Mouse (Mus musculus): ENCODE data around the gene Zglp1. TPM values are rescaled to one million over a fixed set of nuclear protein-coding genes. Genes with fewer than 3 reads are reported as not detected.

Zglp1 gene
- polyA plus RNA-seq, 1 experiment from 2014 or later, result 2.4 TPM

DNA sequence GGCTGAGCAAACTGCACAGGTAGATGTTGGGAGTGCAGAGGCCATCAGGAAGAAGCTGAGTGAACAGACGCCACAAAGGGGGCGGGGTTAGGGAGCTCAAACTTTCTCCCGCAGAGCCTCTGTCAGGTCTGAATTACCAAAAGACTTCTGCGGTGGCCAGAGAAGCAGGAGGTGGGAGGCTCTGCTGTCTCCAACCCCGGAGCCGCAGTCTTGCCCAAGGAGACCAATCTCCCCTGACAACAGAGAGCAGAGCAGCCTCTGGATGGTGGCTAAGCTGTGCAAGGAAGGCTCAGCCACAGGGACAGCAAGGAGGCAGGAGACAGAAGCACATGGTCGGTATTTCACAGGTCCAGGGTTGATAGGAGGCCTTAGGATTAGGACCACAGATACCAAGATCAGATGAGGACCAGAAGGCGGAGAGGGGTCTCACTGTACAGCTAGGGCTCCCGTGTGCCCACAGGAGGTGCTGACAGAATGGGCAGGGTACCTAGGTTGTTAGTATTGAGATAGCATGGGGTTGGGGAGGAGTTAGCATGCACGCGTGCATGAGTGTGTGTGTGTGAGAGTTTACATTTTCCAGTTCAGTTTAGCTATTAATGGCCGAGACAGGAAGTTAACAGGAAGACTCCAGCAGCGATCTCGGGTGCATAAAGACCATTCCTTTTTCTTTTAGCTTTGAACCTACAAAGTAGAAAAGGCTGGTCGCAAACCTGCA, 33.7 kb upstream of the Zglp1 start:
- no peaks in the 10 kb centered on the region for H3K4me1 ChIP-seq (ENCODE audit: control insufficient read depth, insufficient read depth, low read length)
- 54% methylated on average over 15 of the region's 15 CpGs for WGBS
- no peak overlapping the region for H3K4me3 ChIP-seq (ENCODE audit: low read depth, low read length)
- H3K27ac ChIP-seq (replicated peaks; ENCODE audit: low read depth, low read length), result no peak overlapping the region
- H3K9me3 ChIP-seq (ENCODE audit: control insufficient read depth, low read length), result no peaks in the 10 kb centered on the region
- H3K4me2 ChIP-seq (ENCODE audit: low read depth, severe bottlenecking), result no peak overlapping the region
- ATAC-seq (ENCODE audit: insufficient number of reproducible peaks, low FRiP score, low TSS enrichment, low read depth), result no peak
- no peaks in the 10 kb centered on the region for H3K27me3 ChIP-seq (ENCODE audit: control insufficient read depth, insufficient read depth, low read length)
- H3K9ac ChIP-seq (ENCODE audit: low read length), result no peak overlapping the region
- no peak for DNase-seq (ENCODE audit: low spot score)
- H3K36me3 ChIP-seq (ENCODE audit: control insufficient read depth, insufficient read depth, low read length), result no peaks in the 10 kb centered on the region

DNA sequence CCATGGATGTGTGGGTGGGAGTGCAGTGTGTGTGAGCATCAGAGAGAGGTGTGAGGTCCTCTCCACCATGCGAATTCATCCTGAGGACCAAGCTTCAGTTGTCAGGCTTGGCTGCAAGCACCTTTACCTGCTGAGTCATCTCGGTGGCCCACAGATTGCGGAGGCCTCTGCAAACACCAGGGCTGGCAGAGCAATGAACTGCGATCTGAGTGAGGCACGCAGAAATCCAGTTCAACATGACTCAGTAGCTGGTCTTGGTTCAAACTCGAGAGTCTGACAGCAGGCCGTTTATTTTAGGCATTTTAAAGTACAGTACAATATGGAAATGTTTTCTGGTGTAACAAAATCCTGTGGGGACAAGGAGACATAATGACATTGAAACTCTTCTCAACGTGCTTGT, 30.9 kb upstream of the Zglp1 start:
- no peak overlapping the region for H3K27ac ChIP-seq (replicated peaks; ENCODE audit: low read depth, low read length)
- ATAC-seq (ENCODE audit: insufficient number of reproducible peaks, low FRiP score, low TSS enrichment, low read depth) (no peak), DNase-seq (ENCODE audit: low spot score) (no peak)
- 85% methylated on average over 8 of the region's 8 CpGs for WGBS
- H3K27me3 ChIP-seq (ENCODE audit: control insufficient read depth, insufficient read depth, low read length), result no peaks in the 10 kb centered on the region
- no peak overlapping the region for H3K4me2 ChIP-seq (ENCODE audit: low read depth, severe bottlenecking)
- H3K4me1 ChIP-seq (ENCODE audit: control insufficient read depth, insufficient read depth, low read length), result no peaks in the 10 kb centered on the region
- no peak overlapping the region for H3K9ac ChIP-seq (ENCODE audit: low read length)
- H3K36me3 ChIP-seq (ENCODE audit: control insufficient read depth, insufficient read depth, low read length), result no peaks in the 10 kb centered on the region
- H3K4me3 ChIP-seq (ENCODE audit: low read depth, low read length), result no peak overlapping the region
- H3K9me3 ChIP-seq (ENCODE audit: control insufficient read depth, low read length), result no peaks in the 10 kb centered on the region

DNA sequence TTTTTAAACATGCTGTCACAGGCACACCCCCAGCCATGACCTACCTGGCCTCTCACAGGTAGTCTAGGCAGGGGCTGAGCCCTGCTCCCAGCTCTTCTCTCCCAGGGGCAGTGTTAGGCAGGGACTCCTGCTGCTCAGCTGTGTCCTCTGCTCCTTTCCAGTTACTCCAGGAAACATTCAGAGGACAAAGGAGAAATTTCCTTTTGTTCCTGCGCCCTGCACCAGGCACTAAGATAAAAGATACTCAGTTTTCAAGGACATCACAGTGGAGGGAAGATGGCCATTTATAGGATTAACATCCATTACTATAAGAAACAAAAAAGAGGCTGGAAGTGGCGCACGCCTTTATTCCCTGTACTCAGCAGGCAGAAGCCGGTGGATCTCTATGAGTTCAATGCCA, 29.1 kb upstream of the Zglp1 start:
- Histone ChIP-seq H3K9me3 (ENCODE audit: control insufficient read depth, low read length) (no peaks in the 10 kb centered on the region), H3K9ac (ENCODE audit: low read length) (peak overlapping the region; percentile 18; the same call in 1 of the 2 replicates), H3K4me1 (ENCODE audit: control insufficient read depth, insufficient read depth, low read length) (peaks cover under 1% of the 10 kb centered on the region; the same call in 1 of the 2 replicates), H3K4me3 (ENCODE audit: low read depth, low read length) (no peak overlapping the region), H3K4me2 (ENCODE audit: low read depth, severe bottlenecking) (no peak overlapping the region), H3K27me3 (ENCODE audit: control insufficient read depth, insufficient read depth, low read length) (no peaks in the 10 kb centered on the region), H3K36me3 (ENCODE audit: control insufficient read depth, insufficient read depth, low read length) (no peaks in the 10 kb centered on the region), H3K27ac (replicated peaks; ENCODE audit: low read depth, low read length) (no peak overlapping the region)
- WGBS, result 95% methylated on average over 4 of the region's 4 CpGs
- no peak for ATAC-seq (ENCODE audit: insufficient number of reproducible peaks, low FRiP score, low TSS enrichment, low read depth)
- DNase-seq (ENCODE audit: low spot score), result no peak

DNA sequence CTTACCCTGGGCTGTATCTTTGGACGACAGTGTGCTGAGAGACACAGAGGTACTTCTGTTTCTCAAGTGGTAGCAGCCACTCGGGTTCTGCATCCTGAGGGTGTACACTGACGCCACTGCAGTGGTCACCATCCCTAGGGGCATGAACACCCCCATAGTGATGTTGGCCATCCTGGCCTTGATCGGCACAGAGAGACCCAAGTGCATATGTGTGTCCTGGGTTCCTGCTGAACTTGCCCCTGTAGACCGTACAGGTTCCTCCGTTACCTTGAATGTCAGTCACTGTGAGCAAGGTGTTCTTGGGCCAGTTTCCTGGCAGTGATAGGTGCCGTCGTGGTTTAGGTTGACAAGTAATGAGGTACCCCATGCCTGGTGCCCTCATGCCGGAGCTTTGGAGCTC, 26.5 kb upstream of the Zglp1 start:
- no peak overlapping the region for H3K4me2 ChIP-seq (ENCODE audit: low read depth, severe bottlenecking)
- no peaks in the 10 kb centered on the region for H3K27me3 ChIP-seq (ENCODE audit: control insufficient read depth, insufficient read depth, low read length)
- ATAC-seq (ENCODE audit: insufficient number of reproducible peaks, low FRiP score, low TSS enrichment, low read depth), result no peak
- H3K4me1 ChIP-seq (ENCODE audit: control insufficient read depth, insufficient read depth, low read length), result peaks cover 7% of the 10 kb centered on the region
- no peak overlapping the region for H3K27ac ChIP-seq (replicated peaks; ENCODE audit: low read depth, low read length)
- H3K36me3 ChIP-seq (ENCODE audit: control insufficient read depth, insufficient read depth, low read length), result peaks cover 15% of the 10 kb centered on the region; the same call in 1 of the 2 replicates
- H3K9me3 ChIP-seq (ENCODE audit: control insufficient read depth, low read length), result no peaks in the 10 kb centered on the region
- no peak for DNase-seq (ENCODE audit: low spot score)
- H3K9ac ChIP-seq (ENCODE audit: low read length), result no peak overlapping the region
- no peak overlapping the region for H3K4me3 ChIP-seq (ENCODE audit: low read depth, low read length)
- WGBS, result 94% methylated on average over 9 of the region's 9 CpGs

DNA sequence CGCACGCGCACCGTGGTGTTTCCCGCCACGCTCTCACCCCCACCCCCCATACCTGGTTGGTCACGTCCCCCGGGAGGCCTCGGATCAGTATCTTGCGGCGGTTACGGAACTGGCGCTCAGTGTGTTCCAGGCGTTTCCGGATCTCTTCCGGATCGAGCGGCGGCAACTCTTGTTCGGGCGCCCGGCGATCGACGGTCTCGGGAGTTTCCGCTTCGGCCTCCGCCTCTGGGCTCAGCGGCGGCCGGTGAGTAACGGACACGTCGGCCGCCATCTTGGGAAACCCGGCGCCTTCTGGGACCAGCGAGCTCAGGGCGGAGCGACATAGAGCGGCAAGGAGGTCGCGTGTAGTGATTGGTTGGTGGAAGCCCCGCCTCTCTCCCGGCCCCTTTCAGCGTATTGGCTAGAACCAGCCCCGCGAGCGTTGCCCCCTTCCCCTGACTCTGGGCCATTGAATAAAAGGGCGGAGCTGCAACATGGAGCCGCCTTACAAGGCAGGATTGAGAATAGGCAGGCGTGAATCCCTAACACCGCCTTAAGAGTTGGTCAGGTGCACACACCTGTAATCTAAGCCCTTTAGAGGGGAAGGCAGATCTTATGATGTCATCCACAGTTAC, 24.9 kb upstream of the Zglp1 start, which contains the start of the genes Gm38431 and Raver1:
Gene Gm38431 (minus strand): TSS at position 291 of the 614 bp plus-strand sequence.
Gene Raver1 (minus strand): TSS at position 302 of the 614 bp plus-strand sequence.
- Histone ChIP-seq H3K4me3 (ENCODE audit: low read depth, low read length) (peak within 1 kb of the TSS; percentile 68), H3K4me1 (ENCODE audit: control insufficient read depth, insufficient read depth, low read length) (peaks cover 7% of the 10 kb centered on the region), H3K36me3 (ENCODE audit: control insufficient read depth, insufficient read depth, low read length) (peaks cover 28% of the 10 kb centered on the region), H3K9ac (ENCODE audit: low read length) (peak within 1 kb of the TSS; percentile 87), H3K4me2 (ENCODE audit: low read depth, severe bottlenecking) (peak within 1 kb of the TSS; percentile 78), H3K27me3 (ENCODE audit: control insufficient read depth, insufficient read depth, low read length) (no peaks in the 10 kb centered on the region), H3K9me3 (ENCODE audit: control insufficient read depth, low read length) (no peaks in the 10 kb centered on the region), H3K27ac (replicated peaks; ENCODE audit: low read depth, low read length) (peak within 1 kb of the TSS; percentile 84)
- DNase-seq (ENCODE audit: low spot score), result peak; percentile 97
- under 1% methylated on average over 54 of the region's 54 CpGs for WGBS
- peak; percentile 99 for ATAC-seq (ENCODE audit: insufficient number of reproducible peaks, low FRiP score, low TSS enrichment, low read depth)

DNA sequence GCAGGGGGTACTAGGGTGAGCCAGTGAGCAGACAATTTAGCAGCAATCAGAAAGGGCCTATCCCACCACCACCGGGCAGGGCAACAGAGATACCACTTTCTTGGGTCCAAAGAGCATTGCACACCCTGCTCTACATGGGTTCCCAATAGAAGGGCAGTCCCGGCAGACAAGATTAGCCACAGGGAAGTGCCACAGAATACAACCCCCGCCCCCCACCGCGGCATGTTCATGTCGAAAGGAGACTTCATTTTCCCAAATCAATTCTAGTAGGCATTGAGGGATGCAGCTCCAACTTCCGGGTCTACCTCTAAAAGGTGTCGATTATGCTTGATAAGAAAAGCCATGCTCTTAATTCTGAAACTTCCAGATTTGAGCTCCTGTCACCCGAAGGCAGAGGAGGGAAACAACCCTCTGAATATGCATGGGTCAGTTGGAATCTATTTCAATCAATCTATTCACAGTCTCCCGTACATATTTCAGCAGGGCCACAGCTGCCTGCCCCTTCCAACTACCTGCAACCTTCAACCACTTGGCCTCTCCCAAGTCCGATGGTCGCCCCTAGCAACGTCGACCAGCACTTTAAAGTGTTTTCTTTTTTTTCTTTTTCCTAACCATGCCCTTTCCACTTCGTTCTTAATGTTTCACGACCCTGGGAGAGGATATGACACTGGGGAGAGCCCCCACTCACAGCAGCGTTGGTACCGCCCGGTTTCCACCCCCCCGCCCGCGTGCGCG, 24.2 kb upstream of the Zglp1 start:
- DNase-seq (ENCODE audit: low spot score), result no peak
- Histone ChIP-seq H3K27ac (replicated peaks; ENCODE audit: low read depth, low read length) (peak overlapping the region; percentile 84), H3K4me1 (ENCODE audit: control insufficient read depth, insufficient read depth, low read length) (peaks cover 7% of the 10 kb centered on the region), H3K9me3 (ENCODE audit: control insufficient read depth, low read length) (no peaks in the 10 kb centered on the region), H3K4me2 (ENCODE audit: low read depth, severe bottlenecking) (peak overlapping the region; percentile 78), H3K36me3 (ENCODE audit: control insufficient read depth, insufficient read depth, low read length) (peaks cover 30% of the 10 kb centered on the region), H3K9ac (ENCODE audit: low read length) (peak overlapping the region; percentile 87), H3K4me3 (ENCODE audit: low read depth, low read length) (peak overlapping the region; percentile 68), H3K27me3 (ENCODE audit: control insufficient read depth, insufficient read depth, low read length) (no peaks in the 10 kb centered on the region)
- ATAC-seq (ENCODE audit: insufficient number of reproducible peaks, low FRiP score, low TSS enrichment, low read depth), result peak; percentile 11; the same call in 1 of the 2 replicates
- WGBS, result 5% methylated on average over 24 of the region's 24 CpGs

DNA sequence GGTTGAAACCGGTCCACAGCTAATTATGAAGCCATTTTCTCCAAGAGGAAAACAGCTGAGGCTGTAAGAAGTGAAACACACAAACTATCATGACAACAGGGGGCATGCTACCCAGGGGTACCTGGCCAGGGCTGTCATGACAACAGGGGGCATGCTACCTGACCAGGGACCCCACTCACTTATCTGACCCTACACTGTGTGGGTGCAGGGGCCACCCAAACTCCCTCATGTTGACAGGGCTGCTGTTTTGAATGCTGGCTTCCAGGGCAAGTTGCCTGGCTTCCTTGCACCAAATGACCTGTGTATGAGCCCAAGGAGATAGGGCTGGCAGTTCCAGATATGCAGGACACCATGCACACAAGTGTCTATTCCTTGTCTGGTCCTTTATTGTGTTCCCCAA, 23.6 kb upstream of the Zglp1 start:
- 95% methylated on average over 1 of the region's 1 CpGs for WGBS
- peaks cover 35% of the 10 kb centered on the region for H3K36me3 ChIP-seq (ENCODE audit: control insufficient read depth, insufficient read depth, low read length)
- no peaks in the 10 kb centered on the region for H3K9me3 ChIP-seq (ENCODE audit: control insufficient read depth, low read length)
- ATAC-seq (ENCODE audit: insufficient number of reproducible peaks, low FRiP score, low TSS enrichment, low read depth) (no peak), DNase-seq (ENCODE audit: low spot score) (no peak)
- H3K4me1 ChIP-seq (ENCODE audit: control insufficient read depth, insufficient read depth, low read length), result peaks cover 7% of the 10 kb centered on the region
- peak overlapping the region; percentile 78 for H3K4me2 ChIP-seq (ENCODE audit: low read depth, severe bottlenecking)
- H3K27ac ChIP-seq (replicated peaks; ENCODE audit: low read depth, low read length), result no peak overlapping the region
- H3K4me3 ChIP-seq (ENCODE audit: low read depth, low read length), result peak overlapping the region; percentile 68
- no peaks in the 10 kb centered on the region for H3K27me3 ChIP-seq (ENCODE audit: control insufficient read depth, insufficient read depth, low read length)
- peak overlapping the region; percentile 87; the same call in 1 of the 2 replicates for H3K9ac ChIP-seq (ENCODE audit: low read length)

DNA sequence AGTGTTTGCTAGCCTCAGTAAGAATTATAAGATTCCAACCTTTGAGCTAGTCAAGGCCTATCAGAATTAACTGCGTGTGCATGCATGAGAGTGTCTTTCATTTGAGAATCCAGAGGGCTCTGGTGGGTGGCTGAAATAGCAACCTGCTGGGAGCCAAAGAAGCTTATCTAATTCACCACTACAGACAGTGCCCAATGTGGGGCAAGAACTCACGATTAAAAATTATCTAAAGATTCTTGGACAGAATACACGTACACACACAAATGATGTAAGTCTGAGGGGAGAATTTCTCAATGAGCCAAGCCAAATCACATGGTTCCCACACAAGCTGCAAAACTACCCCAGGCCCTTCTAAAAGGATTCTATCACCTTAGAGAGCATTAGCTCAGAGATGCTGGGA, 16.4 kb upstream of the Zglp1 start:
- no peaks in the 10 kb centered on the region for H3K4me1 ChIP-seq (ENCODE audit: control insufficient read depth, insufficient read depth, low read length)
- no peak overlapping the region for H3K9ac ChIP-seq (ENCODE audit: low read length)
- no peaks in the 10 kb centered on the region for H3K9me3 ChIP-seq (ENCODE audit: control insufficient read depth, low read length)
- H3K27ac ChIP-seq (replicated peaks; ENCODE audit: low read depth, low read length), result no peak overlapping the region
- H3K27me3 ChIP-seq (ENCODE audit: control insufficient read depth, insufficient read depth, low read length), result no peaks in the 10 kb centered on the region
- H3K36me3 ChIP-seq (ENCODE audit: control insufficient read depth, insufficient read depth, low read length), result peaks cover 63% of the 10 kb centered on the region
- H3K4me3 ChIP-seq (ENCODE audit: low read depth, low read length), result no peak overlapping the region
- WGBS, result 95% methylated on average over 3 of the region's 3 CpGs
- ATAC-seq (ENCODE audit: insufficient number of reproducible peaks, low FRiP score, low TSS enrichment, low read depth) (no peak), DNase-seq (ENCODE audit: low spot score) (no peak)
- no peak overlapping the region for H3K4me2 ChIP-seq (ENCODE audit: low read depth, severe bottlenecking)

Data from limb, embryonic 11.5 days (tissue).